Mouse (Mus musculus) testis, adult 2 months (tissue): Measurements from ENCODE around the gene Kcnc3.

ENCODE experiments used
- CTCF ChIP-seq: fragments of 200-500 bp; IDR thresholded peaks from 2 replicates; pipeline ENCODE4 v1.5.1; 2012; ENCODE audit warnings: low read depth, mild to moderate bottlenecking, inconsistent platforms, low read length, moderate library complexity; ENCODE audit not compliant: control insufficient read depth, insufficient read depth, insufficient replicate concordance
- POLR2A ChIP-seq: fragments of 200-500 bp; IDR thresholded peaks from 2 replicates; pipeline ENCODE4 v1.6.1; 2012; ENCODE audit warnings: low read depth, mild to moderate bottlenecking, inconsistent platforms, low read length, moderate library complexity; ENCODE audit not compliant: control insufficient read depth

DNA sequence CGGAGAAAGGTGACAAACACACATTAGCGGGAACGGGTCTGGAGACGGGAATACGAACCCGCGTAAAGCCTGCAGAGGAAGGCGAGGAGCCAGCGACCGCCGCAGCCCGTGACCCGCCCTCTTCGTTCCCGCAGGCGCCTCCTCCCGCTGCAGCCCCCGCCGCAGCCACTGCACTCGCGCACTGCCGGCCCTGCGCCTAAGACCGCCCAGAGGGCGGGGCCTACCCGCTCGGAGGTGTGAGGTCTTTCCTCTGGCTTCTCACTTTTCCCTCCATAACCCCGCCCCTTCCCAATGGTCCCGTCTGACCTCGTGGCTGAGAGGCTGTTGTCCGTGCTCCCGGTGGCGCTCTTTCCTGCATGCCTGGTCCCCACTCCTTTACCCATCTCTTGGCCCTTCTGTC is 1.3 kb upstream of the Kcnc3 start:
- no peak for TF ChIP-seq POLR2A
- no peak for TF ChIP-seq CTCF
